Mouse (Mus musculus) ES-CJ7 (cell line): ENCODE measurements at regions not wholly inside any gene's neighbourhood (a gene's known extent, or its start where the extent isn't known, plus 50 kb on each side); places are given as distances from the start of the nearest gene placed in this dataset.
"Not testable (repeated sequence)": the region's sequence is repeated elsewhere in the genome, so short reads cannot be mapped to it uniquely, and the experiment has no call there.

Experiments used
- DNase-seq: peaks from one replicate; pipeline ENCODE4 v3.0.0; 2011; ENCODE audit warnings: low read depth, low spot score

DNA sequence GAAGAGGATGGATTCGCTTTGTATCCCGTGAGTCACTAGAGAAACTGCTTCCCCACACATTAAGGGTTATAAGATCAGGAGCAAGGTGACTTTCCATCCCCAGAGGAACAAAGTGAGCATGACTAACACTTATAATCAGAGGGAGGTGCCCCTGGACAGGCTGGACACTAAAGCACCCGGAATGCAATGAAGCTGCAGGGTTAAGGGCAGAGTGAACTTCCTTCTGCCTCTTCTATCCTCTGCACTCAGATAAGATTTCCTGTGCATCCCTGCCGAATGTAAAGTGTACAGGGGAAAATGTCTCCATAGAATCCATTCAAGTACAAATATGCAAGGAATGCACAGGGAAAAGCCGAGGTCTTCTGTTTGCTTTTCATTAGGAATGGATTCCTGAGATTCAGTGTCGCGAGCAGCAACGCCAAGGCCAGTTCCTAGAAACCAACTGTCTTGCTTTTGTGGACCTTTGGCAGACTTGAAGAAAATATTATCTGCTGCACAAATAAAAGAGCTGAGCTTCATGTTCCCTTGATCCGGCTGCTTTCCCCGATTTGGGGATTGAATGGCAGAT is 58.5 kb upstream of the Fbxl7 start:
- peak; percentile 5 for DNase-seq

DNA sequence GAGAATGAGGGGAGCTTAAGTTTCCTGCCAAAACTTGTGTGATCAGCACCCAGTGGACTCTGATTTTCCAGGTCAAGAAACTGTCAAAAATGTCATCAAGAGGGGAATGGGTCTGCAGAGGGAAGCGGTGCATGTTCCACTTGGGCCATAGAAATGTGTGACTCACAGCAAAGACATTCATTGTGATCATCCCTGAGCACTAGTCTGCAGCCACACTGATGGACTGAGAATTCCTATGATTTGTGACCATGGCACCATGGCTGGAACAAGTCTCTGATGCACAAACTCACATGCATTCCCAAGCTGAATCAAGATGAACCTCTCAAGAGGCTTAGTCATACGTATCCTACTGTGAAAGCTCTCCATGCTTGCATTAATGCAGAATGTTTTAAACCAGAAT is 63.6 kb upstream of the Fbxl7 start:
- no peak for DNase-seq

DNA sequence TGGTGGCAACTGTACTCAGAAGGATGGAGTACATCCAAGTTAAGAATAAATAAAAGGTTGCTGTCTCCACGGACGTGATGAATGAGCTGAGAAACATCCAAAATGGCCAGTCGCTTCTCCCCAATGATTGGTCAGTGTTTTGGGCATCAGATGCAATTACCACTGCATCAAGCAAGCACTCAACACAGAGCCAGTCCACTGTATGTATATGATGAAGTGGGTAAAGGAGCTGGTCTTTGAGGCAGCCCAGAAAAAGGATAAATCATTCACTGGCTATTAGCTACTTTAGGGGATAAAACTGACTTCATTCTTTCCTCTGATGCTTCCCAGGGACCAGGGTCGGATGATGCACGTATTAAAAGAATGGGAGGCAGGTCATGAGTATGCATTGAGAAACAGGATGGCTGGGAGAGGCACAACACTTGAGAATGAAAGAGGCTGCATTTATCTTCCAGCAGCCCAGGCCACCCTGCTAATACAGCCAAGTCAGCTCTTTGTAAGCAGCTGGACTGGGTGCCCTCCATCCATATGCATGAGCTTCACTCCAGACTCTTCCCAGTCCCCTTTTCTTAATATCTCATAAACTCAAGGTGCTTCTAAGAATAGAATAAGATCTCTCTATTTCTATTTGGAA is 73.1 kb upstream of the Fbxl7 start:
- no peak for DNase-seq

DNA sequence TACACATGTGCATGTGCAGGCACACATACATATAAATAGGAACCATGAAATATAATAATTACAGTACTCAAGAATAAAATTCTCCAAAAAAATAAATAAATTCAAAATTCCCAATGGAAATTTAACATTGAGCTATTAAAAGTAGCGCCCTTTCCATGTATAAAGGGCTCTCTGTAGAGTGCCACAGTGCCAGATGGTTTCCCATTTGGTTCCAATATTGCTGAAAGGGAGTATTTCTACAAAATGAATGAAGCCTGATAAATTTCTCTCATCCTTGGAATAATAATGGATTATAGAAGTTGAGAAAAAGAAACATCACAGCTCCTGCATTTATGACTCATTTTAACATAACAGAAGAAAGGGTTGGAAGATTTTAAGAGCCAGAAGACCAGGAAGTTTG is 75.4 kb upstream of the Fbxl7 start:
- DNase-seq: no peak

DNA sequence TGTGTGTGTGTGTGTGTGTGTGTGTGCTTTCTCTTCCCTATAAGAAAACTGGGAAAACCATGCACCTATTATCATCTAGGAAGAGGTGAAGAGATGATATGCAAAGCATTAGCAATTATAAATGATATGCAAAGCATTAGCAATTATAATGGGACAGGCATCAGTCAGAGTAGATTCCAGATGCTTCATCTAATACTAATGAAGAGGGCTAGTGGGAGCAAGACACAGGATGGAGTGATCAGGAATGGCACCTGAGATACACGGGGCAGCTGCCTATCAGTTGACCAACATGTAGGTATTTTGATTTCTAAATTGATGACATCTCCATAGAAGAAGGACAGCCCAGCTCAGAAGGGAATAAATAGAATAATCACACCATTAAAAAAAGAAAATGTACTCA is 97.7 kb upstream of the Fbxl7 start:
- DNase-seq: no peak

DNA sequence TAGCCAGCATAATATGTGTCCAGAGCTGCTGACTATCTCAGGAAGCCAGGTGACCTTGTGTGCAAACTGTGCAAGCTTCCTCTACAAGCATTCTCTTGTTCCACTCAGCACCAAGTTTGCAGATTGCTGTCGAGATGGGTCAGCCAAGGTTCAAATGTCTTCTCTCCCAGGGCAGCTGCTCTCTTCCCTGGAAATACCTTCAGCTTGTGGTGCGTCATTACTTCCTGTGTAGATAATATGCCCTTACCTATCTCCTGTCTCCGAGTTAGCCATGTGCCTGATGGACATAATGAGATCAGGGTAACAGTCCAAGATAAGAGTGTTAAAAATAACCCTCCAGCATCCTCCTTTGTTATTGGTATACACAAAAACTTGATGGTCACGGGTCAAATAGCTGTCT is 113.7 kb upstream of the Fbxl7 start:
- DNase-seq: no peak

DNA sequence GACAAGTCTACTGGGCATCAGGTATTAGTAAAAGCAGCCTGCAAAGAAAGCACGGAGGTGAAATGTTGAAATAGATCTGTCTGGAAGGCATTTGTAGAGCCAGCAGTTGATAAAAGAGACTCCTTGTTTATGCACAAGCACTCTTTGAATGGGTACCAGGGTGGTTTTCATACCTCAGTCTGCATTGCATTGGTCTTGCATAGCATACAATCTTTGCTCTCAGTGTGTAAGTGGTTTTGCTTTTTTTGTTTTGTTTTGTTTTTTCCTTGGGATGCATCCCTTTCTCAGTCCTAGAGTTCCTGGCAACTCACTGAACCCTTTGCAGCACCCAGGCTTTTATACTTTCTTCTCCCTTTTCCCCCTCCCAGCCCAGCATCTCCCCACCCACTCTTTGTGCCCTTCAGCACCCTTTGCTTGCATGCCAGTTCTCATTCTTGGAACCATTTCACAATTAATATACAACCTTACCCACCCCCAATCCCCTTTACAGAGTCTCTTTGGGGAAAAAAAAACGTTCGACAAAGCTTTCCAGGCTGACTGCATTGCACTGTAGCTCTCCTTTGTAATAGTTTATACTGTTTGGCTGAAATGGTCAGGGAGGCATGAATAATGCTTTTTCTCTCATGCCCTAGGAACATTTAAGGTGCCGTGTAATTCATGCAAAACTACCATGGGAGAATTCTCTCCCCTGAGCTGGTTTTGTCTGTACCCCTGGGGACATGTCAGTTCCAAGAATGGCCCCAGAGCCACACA is 118.7 kb upstream of the Fbxl7 start:
- no peak for DNase-seq

DNA sequence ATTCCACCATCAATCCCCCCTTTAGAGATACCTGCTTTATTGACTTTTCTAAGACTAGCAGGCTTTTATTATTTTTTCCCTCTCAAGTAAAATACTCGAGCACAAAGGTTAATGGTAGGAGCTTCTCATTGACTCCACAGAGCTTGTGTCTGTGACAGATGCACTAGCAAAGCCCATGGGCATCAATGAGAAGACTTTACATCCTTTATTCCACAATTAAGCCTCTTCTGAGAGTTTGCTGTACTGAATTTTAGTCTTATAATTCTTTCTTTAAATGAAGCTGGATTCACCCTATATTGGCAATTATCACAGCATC is 119.2 kb upstream of the Fbxl7 start:
- no peak for DNase-seq

DNA sequence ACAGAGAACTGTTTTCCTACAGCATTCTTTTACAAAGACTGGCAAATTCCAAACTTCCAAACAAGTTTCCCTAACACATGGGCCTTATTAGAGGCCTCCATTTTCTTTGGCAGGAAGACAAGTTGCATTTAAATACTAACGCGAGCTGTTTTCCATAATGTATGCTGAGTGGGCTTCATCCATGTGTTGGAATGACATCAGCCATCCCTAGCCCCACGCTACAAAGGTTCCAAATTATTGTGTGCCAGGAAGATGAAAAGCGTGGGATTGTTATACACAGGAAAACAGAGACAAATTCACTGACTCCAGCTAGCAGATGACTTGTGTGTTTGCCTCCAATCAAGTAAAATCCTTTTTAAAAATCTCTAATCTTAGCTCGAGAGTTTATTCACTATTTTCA is 125.1 kb upstream of the Fbxl7 start:
- DNase-seq: no peak

DNA sequence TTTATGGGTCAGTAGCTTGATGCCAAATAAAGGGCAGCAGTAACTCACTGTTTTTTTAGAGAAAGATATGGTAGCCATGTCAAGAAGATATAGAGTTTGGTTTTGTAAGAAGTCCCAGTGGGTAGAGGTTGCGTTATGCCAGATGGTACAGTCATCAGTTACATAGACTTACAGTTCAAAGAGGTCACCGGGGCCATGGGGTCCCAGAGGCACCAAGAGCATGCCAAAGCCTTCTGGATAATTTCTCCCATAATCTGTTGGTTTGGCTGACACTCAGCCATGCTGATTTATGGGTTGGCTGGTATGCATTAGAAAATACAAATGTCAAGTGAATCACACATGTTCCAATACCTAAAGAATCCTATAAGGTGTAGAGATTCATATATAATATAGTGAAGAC is 137.9 kb upstream of the Fbxl7 start:
- DNase-seq: no peak

DNA sequence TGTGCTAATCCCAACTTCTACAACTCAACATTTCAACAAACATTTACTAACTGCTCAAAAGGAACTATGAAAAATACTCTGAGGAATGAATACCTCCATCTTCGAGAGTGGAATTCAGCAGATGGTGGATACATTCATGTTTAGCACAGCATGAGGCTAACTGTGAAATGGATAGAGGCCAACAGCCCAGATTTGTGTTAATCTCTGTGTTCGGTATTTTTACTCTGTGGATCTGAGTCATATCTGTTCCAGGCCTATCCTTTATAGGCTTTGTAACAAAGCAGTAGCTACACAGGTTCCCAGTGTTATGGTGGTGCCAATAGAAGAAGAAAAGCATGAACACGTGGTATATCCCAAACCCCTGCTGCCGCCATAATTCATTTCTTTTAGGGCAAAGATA is 148.4 kb upstream of the Fbxl7 start:
- DNase-seq: no peak

DNA sequence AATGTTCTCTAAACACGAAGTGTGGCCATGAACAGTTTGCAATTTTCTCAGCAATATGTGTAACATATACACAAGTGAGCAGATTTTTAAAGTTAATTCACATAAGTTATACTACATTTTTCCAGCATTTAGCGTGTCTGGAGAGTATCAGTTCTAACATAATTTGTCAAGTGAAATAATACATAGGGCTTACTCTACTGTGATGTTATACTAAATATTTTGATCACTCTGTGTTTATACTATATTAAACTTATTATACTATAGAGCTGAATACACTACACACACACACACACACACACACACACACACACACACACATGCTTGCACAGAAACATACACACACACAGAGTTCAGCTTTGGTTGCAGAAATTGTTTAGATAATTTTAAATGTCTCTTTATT is 155.3 kb upstream of the Fbxl7 start:
- no peak for DNase-seq

DNA sequence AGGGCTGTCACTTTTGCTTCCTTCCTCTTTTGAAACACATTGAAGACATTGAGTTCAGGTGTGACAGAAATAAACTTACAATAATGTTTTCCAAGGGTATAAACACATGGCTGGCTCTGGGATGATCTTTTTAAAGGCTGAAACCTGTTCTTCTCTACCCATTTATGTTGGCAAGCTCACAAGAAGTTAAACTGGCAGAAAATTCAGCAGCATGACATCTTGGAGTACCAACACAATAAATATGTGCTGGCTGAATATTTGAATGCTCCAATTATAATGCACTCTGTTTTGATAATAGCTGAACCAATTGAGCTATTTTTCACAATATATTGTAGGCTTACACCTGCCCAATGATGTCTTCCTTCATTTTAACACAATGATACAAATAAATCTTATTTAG is 168.1 kb upstream of the Fbxl7 start:
- DNase-seq: no peak

DNA sequence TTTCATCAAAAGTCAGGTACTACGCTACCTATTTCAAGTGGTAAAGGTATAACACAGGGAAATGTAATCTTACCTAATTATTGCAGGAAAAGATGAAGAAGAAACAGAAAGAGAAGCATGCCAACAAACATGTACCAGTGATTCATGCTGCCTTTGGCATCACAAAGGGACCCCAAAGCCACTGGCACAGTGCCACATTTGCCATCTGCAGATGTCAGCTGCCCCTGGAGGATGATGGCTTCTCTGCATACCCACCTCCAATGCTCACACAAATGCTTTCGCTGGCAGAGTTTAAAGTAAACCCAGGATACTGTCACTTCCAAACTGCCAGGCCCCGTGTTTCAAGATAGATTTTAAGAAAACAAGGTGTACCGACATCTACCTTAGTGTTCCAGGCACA is 168.6 kb upstream of the Fbxl7 start:
- DNase-seq: no peak

DNA sequence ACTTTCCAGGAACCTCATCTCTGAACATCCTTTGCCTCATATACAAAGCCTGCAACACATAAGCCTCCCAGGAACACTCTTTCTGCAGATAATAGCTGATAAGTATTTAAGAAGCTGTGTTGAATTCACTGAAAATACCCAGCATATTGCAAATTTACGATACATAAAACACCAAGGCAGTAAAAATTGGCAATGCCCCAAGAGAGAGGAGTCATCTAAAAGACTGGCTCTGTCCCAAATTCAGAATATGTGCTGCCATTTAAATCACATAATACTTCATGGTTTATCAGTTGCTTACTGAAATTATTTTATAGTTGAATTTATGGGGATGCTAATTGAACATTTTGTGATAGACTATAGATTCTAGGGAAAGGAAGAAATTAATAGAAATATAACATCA is 172.3 kb upstream of the Fbxl7 start:
- DNase-seq: no peak

DNA sequence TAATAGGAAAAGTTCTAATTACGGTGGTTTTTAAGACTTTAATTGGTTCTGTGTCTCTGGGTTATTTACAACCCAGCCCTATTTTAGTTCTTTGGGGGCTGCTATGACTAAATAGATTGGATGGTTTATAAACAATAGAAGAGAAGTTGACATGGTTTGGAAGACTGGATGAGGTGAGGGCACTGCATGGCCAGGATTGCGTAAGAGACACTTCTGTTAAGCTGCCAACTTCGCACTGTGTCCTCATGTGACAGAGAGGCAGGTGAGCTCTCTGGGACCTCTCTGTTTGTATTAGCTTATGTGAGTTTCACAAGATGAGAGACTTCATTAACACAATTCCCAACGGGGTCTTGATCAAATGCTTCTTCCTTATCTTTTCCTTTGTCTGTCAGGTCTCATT is 182.5 kb upstream of the Fbxl7 start:
- no peak for DNase-seq

DNA sequence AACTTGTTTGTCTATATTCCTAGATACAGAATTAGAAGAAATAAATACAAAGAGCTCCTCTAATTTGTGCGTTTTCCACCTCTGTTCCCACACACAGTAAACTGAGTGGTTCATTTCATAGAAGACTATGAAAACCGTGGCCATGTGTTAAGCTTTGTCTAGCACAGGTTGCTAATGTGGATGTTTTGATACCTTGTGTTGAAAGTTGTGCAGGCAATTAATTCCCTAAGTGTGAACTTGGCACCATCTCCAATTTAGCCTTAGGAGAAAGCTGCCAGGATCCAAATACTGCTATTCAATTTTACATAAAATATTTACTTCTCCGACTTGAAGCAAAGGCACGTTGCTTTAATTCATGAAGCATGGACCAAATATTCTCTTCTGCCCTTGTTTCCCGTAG is 187.4 kb upstream of the Fbxl7 start:
- DNase-seq: no peak

DNA sequence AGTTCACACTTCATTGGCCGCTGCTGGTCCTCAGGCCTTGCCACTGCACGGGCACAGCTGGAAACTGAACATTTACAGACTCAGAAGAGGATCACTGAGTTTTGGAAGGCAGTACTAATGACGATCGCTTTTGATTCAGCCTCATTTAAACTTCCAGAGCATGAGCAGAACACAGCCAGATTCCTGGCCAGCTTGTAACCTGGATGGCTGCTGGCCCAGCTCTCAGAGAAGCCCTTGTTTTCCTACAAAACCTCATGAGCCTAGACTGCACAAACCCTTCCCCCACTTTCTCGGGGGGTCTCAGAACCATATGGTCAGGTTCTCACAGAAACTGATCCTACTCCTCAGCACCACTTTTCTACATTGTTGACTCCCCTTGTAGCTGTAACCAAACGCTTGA is 188.2 kb upstream of the Fbxl7 start:
- DNase-seq: no peak

DNA sequence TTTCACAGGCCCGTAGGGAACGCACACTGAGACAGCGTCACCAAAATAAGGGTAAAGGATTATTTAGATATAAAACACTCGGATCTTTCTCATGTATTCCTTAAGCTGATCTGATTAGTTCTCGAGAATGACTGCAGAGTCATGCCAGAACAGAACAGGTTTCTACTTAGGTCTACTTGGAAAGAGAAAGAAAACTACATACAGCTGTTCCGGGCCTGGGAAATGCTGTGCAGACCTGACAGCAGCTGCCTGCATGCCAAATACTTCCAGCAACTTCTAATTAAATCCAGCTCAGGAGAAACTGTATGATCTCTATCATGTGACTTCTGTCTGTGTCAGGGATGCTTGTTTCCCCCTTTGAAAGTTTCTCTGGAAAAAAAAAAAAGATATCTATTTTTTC is 193.8 kb upstream of the Fbxl7 start:
- DNase-seq: no peak

DNA sequence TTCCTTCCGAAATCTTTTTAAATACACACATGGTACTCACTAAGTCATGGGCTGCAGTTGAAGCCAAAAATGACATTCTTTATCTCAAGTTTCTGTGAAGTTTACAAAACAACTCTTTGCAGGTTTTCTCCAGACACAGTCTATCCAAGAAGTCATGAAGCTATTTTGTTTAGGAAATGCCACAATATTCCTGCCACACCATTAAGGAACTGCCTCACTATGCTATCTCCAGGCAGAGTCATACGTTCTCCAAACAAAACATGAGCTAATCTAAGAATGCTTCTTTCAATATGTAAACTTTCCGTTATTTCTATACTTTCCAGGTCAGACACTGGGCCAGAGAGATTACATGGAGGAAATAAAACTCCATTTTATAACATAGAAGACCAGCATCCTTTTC is 198.7 kb upstream of the Fbxl7 start:
- DNase-seq: no peak

DNA sequence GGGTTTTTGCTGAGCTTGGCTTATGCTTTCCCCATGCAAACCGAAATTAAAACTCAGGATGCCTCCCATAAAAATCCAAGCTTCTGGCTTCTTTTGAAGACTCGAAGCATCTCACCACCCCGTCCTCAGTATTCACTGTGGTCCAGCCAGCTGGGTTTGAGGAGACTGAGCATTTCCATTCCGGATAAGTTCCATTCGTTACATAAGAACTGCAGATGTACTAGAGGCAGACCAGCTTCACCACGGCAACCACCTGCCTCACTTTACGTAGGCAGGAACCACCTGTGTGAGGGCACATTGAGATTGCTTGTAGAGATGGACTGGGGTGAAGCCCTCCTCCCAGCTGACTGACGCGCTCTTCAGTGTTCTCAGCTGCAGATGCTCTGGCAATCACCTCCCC is 199.9 kb upstream of the Fbxl7 start:
- no peak for DNase-seq

DNA sequence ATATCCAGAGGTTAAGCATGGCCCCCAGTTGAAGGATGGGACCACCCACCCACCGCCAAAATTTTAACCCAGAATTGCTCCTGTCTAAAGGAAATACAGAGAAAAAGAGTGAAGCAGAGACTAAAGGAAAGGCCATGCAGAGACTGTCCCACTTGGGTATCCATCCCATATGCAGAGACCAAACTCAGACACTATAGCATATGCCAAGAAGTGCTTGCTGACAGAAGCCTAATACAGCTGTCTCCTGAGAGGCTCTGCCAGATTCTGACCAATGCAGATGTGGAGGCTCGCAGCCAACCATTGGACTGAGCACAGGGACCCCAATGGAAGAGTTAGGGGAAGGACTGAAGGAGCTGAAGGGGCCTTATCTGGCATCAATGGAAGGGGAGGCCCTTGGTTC is 206.2 kb upstream of the Fbxl7 start:
- DNase-seq: not testable (repeated sequence)

DNA sequence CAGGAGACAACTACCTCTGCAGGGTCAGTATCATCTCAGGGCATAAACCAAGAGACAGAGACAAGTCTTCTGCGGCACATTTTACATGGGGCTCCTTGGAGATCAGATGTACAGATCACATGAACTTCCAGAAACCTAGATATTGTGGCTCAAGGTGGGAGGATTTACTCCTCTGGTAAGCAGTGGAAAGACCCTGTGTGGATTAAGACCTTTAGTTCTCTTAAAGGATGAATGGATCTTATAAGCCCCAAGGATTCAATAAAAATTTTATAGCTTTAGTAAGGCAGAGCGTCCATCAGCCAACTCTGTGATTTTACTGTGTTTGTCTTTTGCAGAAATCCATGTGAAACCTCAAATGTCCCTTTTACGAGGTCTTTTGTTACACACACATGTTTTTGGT is 213.8 kb upstream of the Fbxl7 start:
- DNase-seq: no peak

DNA sequence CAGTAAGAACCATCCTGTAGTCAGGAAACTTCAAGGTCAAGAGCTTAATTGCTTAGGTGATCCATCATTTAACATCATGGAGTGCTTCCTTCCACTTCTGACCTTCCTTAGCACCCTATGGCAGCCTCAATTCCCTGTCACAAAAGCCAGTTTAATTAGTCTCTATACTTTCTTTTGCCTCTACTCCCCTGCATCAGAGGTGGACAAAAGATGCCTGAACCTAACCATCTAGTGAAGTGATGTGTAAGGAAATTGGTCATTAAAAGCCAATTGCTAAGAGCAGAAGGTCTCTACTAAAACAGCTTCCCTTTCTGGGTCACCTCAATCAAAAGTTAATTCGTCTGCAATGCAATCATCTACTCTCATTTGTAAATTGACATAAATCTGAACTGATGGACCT is 234.3 kb upstream of the Fbxl7 start:
- DNase-seq: peak; percentile 35
